ENCODE assay signal across 8 mouse cellular contexts in the genomic region with DNA sequence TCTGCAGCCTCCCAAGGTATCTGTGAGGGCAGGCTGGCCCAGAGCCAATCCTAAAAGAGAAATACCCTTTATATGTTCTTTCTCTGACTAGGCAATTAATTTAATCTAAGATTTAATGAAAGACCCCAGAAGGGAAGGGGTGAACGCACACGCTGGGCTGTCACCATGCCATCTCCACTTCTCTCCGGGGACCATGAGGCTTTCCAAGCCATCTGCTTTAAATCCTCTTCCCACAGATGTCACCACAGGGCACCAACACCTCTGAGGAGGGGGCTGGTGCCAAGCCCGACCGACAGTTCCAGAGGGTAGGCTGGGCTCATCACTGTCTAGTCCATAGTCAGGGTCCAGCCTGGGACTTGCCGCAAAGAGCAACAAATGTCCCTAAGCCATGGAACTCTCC. TPM values are rescaled to one million over a fixed set of nuclear protein-coding genes. Genes with fewer than 3 reads are reported as not detected.
DNase-seq lines count a peak whose midpoint lies in the region; ATAC-seq and TF ChIP-seq lines count a peak whose summit lies in the region.

No protein-coding gene starts in this region.

- H3K27me3 ChIP-seq in heart, embryonic 10.5 days (ENCODE audit: insufficient read depth, poor library complexity, severe bottlenecking) = peaks cover 17% of the 10 kb centered on the region
- H3K27me3 ChIP-seq in cerebellum, adult 2 months (ENCODE audit: control insufficient read depth, insufficient read depth, low read length) = no peaks in the 10 kb centered on the region
- H3K27me3 ChIP-seq in midbrain, embryonic 13.5 days = peaks cover 6% of the 10 kb centered on the region

- 7% methylated on average over 6 of the region's 6 CpGs for WGBS in heart, embryonic 10.5 days
- 4% methylated on average over 6 of the region's 6 CpGs for WGBS in cerebellum, adult 2 months
- WGBS in midbrain, embryonic 13.5 days = 5% methylated on average over 6 of the region's 6 CpGs

- no peak for TF ChIP-seq POLR2A in cerebellum, adult 2 months (IDR thresholded peaks at IDR 0.05; ENCODE audit: borderline replicate concordance, insufficient read depth, low read length)

- H3K36me3 ChIP-seq in heart, embryonic 10.5 days = no peaks in the 10 kb centered on the region
- no peaks in the 10 kb centered on the region for H3K36me3 ChIP-seq in midbrain, embryonic 13.5 days

- DNase-seq in heart, embryonic 10.5 days (ENCODE audit: low spot score) = no peak
- DNase-seq in heart, postnatal 25 days (ENCODE audit: low spot score) = no peak
- peak; percentile 77 to 80 for DNase-seq in cerebellum, adult 2 months
- peak; percentile 40 for DNase-seq in heart, postnatal 4 days
- DNase-seq in adrenal gland, postnatal 36 days = no peak
- DNase-seq in gastrocnemius, adult 8-10 months (ENCODE audit: low spot score in 2 of 2) = no peak

- peak overlapping the region; percentile 23; the same call in 1 of the 2 replicates for H3K27ac ChIP-seq in heart, embryonic 10.5 days
- H3K27ac ChIP-seq in cerebellum, adult 2 months (ENCODE audit: insufficient read depth, low read length) = peak overlapping the region; percentile 91
- peak overlapping the region; percentile 21; the same call in 1 of the 2 replicates for H3K27ac ChIP-seq in midbrain, embryonic 13.5 days

- peak overlapping the region; percentile 90 for H3K9ac ChIP-seq in midbrain, embryonic 13.5 days (replicated peaks)

- H3K4me2 ChIP-seq in midbrain, embryonic 13.5 days (replicated peaks) = peak overlapping the region; percentile 95

- H3K9me3 ChIP-seq in heart, embryonic 10.5 days = no peaks in the 10 kb centered on the region
- no peaks in the 10 kb centered on the region for H3K9me3 ChIP-seq in midbrain, embryonic 13.5 days

- peak; percentile 39 for ATAC-seq in midbrain, embryonic 13.5 days
- ATAC-seq in megakaryocyte progenitor cell, adult 5-6 weeks (replicated peaks; ENCODE audit: poor library complexity) = no peak

- no peak for TF ChIP-seq CTCF in cerebellum, adult 2 months (IDR thresholded peaks at IDR 0.05; ENCODE audit: borderline replicate concordance, insufficient read depth, low read depth, low read length)

- intact Hi-C loops in heart, postnatal 25 days (cut with DNase I) = loop anchor here (2.0 kb wide), 1 partner anchor 47 kb away; no protein-coding TSS in a partner anchor

- H3K4me1 ChIP-seq in heart, embryonic 10.5 days = peaks cover 62% of the 10 kb centered on the region
- peaks cover 28% of the 10 kb centered on the region for H3K4me1 ChIP-seq in cerebellum, adult 2 months (ENCODE audit: control insufficient read depth, insufficient read depth, low read length)
- peaks cover 90% of the 10 kb centered on the region for H3K4me1 ChIP-seq in midbrain, embryonic 13.5 days (replicated peaks)

- peak overlapping the region; percentile 79 for H3K4me3 ChIP-seq in heart, embryonic 10.5 days
- peak overlapping the region; percentile 92 for H3K4me3 ChIP-seq in cerebellum, adult 2 months (replicated peaks; ENCODE audit: insufficient read depth, low read depth, low read length)
- H3K4me3 ChIP-seq in midbrain, embryonic 13.5 days (replicated peaks) = peak overlapping the region; percentile 74

RNA-seq across cellular contexts. Expression of a gene that starts 4.5 kb away (rescaled TPM):
- 22.8 and 42.4 TPM in 2 replicates for polyA plus RNA-seq in heart, embryonic 10.5 days (2016; fragmentation: Nextera tagmentation; extraction: Ambion mirVana)
- total RNA-seq in heart, postnatal 25 days (2021) = 10 to 100 TPM; 17.4 to 24.9 TPM
- 35.6 and 39.7 TPM in 2 replicates for polyA plus RNA-seq in cerebellum, adult 2 months (2012; rRNA removed)
- 10 to 100 TPM; 22.0 to 28.3 TPM for total RNA-seq in heart, postnatal 4 days (2021)
- polyA plus RNA-seq in midbrain, embryonic 13.5 days (2015; fragmentation: Nextera tagmentation; extraction: Ambion mirVana) = 63.6 and 70.7 TPM in 2 replicates
- 1 to 10 TPM; 7.8 to 8.7 TPM for total RNA-seq in adrenal gland, postnatal 36 days (2021)
- 1 to 10 TPM in 2 of 4 experiments, under 1 TPM in 2; 0.80 to 1.4 (median 1.1) TPM for total RNA-seq in gastrocnemius, adult 8-10 months (2022)
- 68.2 and 90.6 TPM in 2 replicates for total RNA-seq in megakaryocyte progenitor cell, adult 5-6 weeks (2015)
- 77.9 and 88.5 TPM in 2 replicates for total RNA-seq in megakaryocyte progenitor cell, adult 5-6 weeks (2017)

Comparison
In these comparisons a context has a peak if more than half of its experiments do, and no peak if none do; other contexts are left out.
1. DNase-seq: peak in cerebellum, adult 2 months (2 of 2) and heart, postnatal 4 days (single experiment); none in heart, embryonic 10.5 days (single experiment), heart, postnatal 25 days (single experiment), adrenal gland, postnatal 36 days (0 of 2) and gastrocnemius, adult 8-10 months (0 of 2).
2. H3K27ac ChIP-seq: peak in every context shown above with its lines; median percentile 91 in cerebellum, adult 2 months; 23 in heart, embryonic 10.5 days; 21 in midbrain, embryonic 13.5 days.
3. Peak in every context shown above with its lines, with median percentiles within 50 percentile points of each other: H3K4me3 ChIP-seq.